Mouse (Mus musculus) c-Kit-positive CD71-positive TER-119-positive erythroid progenitor cells, embryonic 14.5 days (primary cell): Measurements from ENCODE around the gene Nav1.
A peak's percentile ranks its signal among the peaks of the same experiment; 100 is the strongest.

Experiments used
- DNase-seq: peaks from one replicate; pipeline ENCODE4 v3.0.0-alpha.2; 2013; ENCODE audit warnings: low spot score

Gene Nav1

DNA sequence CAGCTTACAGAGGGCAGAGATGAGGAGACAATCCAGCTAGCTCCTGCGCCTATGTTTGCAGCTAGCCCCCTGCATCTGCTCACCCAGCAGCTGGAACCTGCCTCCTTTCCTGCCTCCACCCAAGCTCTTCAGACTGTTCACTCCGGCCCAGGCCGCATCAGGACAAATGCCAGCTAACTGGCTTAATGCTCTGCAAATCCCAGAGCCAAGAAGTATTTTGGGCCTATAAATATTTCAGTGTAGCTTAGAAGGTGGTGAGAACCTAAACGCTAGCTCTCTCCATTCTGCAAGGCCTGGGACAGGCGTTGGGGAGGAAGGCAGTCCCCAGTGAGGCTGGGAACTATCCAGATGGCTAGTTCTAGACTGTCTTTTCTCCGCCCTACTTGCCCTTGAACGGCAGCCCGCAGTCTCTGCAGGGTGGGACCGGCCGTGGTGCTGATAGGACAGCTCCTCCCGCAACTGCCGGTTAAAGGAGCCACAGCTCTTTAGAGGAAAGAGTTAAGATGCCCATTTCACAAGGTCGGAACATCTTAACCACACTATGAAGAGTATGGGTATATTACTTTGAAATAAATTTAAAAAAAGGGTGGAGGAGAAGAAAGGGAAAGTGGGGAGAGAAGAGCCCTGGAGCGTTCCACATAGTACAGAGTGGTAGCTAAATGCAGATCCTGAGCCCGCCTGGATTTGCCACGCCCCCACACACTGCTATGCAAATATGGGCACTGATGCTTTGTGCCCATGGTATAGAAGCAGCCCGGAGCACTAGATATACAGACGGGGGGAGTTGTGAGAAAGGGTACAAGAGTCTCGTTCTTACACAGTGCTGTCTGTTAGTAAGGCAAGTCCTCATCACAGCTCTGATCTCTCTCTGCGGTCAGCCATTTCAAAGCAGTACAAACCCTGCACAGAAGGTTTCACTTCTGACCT, 8.9 kb upstream of the Nav1 start:
- DNase-seq: peak; percentile 24

DNA sequence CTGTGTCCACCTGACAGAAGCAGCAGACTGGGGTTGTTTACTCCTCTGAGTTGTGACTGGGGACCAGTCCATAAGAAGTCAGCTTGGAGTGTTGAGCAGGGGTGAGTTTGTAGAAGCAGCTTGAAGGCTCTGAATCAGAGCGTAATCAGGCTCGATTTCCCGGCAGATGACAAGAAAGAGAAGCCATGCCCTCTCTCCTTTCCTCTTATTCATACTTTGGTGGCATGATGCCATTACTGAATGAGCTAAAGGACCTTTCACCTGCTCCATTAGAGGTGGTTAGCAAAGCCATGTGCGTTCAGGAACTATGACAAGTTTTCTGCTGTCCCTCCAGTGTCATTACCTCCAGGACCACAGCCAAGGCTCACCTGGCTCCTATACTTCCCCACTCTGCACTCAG, 2.5 kb upstream of the Nav1 start:
- no peak for DNase-seq

DNA sequence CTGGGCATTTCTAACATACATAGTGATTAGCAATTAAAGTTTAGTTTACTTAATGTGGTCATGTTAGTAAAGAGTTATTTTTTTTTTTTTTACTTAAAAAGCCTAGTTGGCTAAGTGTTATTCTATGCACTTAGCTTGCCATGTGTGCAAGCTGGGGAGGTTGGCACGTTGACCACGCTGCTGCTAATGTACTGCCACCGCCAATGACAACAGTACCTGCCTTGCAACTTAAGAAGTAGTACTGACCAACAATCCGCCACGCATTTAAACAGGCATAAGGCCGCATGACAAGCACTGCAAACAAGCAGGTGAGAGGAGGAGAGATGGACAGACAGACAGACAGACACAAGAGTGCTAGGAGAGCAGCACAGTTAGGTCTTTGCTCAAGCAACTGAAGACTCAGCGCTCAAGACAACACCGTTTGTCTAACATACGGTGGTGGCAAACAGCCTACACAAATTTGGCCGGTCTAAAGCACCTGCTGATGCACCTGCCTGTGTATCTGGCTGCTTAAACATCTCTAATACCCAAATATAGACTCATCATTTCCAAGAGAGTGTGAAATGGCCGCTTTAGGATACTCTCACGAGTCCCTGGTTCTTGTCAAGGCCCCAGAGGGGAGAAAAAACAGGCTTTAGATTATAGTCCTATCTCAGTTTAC, 610 bp downstream of the Nav1 start:
- DNase-seq: no peak

DNA sequence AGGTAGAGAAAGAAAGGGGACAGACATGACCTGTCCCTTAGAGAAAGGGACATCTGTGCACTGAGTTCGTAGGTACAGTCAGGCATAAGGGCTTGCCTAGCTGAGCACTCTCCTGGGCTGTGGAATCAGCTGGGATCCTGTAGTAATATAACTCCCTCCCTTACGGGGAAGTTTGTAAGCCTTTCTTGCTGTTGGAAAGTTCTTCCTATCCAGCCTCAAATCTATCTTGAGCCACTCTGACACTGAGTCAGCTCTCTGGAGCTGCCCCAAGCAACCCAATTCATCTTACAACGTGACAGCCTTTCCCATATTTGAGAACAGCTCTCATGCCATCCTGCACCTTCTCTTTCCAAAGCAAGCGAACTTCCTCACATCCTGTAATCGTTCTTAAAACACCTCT, 1.6 kb downstream of the Nav1 start:
- no peak for DNase-seq

DNA sequence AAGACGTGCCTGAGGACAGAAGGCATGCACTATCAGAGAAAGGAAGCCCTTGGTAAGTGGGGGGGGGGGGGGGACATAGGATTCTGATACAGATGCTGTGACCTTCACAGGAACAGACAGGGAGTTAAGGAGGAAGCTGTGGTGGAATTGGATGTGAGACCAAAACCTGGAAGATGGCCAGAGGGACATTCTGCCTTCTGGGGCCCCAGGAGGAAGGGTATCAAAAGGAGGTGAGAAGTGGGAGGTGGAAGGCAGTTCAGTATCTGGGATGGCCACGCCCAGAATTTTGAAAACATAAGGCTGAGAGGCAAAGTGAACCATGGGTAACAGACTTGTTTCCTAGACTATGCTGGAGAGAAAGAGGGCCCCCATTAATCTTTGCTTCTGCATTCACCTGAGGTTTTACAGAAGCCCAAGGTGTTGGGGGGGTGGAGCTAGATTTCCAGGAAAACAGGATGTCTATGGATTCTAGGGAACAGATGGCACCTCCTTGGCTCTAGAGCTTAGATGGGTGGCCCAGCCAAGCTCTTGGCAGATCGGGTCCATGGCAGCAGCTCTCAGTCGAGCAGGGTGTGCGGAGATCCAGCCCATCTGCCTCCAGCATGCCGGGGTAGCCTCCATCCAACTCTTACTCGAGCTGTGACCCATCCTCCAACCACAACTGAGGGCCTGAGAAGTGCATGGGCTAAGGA, 2.6 kb downstream of the Nav1 start:
- no peak for DNase-seq

DNA sequence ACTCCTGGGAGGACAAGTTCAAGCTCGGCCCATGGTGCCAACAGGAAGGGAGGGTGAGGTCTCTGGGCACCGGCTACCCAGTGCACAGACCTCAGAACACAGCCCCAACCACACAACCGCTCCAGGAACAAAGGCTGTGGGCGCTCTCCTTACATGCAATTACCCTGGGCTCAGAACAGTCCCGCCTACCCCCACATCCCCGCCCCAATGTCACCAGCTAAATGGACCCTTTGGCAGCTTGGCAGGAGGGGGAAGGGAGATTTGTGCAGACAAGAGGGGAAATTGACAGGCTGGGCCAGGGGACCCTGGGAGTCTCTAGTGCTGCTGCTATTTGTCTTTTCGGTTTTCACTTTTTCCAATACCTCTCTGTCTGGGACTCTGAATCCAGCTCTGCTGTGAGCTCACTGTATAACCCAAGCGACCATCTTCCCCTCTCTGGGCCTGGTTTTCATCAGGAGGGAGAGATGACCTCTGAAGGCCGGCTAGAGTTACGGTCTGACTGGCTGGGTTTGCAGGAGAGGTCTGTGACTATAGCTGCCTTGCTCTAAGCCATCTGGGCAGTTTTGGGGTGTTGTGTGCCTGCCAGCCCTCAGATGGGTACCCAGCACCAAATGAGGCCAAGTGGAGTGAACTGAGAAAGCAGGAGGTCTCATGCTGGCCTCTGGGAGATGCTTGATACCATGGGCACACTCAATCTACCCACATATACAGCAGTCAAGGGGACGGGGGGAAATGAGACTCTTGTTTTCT, 3.8 kb downstream of the Nav1 start:
- no peak for DNase-seq

DNA sequence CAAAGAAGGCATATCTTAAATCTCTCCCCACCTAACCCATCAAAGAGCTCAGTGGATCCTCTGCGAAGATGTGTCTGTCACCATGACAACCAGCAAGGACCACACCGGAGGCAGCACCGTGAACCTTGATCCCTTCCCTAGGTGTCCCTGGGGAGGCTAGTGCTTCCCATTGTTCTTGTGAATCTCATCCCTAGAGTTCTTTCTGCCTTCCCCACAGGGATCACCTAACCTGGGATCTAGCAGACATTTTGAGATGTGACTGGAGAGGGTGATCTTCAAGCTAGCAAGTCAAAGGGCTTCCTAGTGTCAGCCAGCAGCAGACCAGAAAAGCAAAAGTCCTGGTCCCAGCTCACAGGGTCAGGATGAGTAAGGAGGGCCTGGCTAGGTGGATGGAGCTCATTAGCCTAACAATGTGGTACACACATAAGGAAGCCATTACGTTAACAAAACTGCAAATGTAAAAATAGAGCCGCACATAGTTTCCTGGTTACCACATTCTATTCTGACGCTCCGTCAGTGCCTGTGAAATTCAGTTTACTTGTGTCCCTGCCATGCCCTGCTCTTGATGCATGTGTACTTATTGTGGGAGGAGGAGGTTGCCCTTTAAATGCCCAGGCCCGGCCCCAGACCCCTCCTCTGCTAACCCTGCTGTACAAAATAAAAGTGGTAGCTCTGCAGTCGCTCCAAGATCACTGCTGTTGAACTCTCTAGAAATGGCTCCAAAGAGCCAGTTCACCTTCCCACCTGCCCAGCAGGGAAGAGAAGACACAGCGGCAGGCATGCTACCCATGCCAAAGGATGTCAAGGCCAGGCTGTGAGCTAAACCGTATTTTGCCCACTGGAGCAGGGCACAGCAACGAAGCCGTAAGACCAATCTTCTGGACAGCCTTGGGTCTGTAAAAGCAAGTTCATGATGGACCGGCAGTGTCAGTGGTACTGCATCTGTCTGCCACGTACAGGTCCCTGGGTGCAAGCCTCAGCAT, 6.8 kb downstream of the Nav1 start:
- DNase-seq: no peak

DNA sequence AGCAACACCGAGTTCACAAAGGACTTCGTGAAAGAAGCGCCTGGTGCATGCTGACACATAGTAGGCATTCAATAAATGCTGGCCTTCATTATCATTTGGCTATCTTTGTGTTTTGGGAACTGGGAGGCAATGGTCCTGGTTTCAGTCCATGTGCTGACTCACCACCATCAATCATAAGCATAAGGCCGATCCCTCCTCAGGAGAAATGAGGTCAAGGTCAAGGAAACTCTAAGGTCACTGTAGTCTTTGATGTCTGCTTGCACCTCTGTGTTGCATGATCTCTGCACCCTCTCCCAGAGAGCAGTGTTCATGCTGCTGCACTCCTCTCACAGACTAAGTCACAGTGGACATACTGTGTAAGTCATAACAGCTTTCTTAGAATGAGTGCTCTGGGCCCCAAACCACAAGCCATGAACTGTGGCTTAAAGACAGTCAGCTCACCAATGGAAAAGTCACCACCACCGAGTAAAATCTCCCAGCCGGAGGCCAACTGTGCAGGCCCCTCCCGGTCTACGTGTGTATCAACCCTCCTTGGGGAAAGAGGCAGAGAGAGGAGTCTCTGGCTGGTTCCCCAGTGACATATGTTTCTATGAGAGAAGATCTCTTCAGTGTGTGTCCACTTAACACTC, 8.7 kb downstream of the Nav1 start:
- DNase-seq: no peak

DNA sequence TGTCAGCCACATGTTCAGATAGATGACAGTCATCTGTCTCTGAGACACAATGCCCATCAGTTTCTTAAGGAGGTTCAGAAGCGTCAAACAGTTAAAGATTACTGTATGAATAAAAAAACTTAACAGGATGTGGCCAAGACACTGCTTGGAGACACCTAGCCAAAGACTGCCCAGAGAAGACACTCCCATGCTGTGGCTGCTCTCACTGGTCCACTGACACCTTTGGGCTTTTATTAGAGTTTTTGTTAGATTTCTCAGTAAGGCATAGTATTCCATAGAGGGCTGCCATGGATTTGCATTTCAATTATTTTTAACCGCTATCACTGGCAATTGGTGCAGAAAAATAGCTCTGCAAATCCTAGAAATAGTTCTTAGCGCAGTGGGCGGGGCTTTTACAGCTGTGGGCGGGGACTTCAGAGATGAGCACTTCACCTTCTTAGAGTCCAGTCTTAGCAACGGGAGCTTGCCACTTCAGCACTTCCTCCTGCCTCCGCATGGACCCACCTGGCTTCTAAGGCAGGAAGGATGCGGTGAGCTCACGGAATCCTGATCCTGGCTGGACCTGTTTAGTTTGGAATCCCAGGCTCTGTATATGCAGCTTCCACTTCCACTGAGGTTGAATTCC, 12.7 kb downstream of the Nav1 start:
- no peak for DNase-seq

DNA sequence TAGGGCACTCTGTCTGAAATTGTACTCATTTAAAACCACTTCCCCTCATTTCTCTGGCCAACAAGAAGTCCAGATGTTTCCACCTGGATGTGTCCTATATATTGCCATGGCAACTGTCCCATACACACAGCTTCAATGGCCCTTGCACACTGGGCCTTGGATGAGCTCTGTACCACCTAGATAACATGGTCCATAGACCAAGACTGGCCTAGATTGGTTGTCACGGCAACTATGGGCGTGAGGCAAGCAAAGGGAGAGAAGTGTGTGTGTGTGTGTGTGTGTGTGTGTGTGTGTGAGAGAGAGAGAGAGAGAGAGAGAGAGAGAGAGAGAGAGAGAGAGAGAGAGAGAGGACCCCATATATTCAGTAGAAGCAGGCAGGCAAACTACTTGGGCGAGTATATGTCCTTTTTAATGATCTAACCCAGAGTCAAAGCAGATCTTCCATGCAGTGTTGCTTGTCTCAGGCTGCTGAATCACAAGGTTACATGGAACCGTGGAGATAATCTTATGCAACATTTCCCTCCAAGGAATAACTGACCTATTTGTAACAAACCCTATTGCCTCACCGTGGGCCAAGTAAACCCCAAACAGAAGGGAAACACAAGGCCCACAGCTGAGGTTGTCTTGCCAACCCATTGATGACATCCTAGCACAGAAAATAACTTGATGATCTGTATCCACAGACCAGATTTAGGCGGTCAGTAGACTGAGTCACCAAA, 13.4 kb downstream of the Nav1 start:
- no peak for DNase-seq

DNA sequence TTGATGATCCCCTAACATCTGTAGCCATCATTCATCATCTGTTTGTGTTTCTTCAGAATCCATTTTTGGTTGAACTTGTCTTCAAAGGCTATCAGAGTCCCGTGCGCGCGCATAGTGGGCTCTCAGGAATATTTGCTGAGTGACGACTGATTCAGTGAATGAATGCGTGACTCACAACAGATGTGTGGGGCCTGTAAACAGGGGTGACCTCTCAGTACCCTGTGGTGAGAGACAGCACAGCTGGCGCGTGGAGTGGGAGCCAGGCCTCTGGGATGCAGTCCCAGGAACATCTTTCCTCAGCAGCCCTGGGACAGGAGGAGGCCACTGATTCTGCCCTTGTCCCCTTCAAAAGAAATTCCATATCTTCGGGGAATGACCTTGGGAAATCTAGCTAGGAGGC, 16.3 kb downstream of the Nav1 start:
- no peak for DNase-seq

DNA sequence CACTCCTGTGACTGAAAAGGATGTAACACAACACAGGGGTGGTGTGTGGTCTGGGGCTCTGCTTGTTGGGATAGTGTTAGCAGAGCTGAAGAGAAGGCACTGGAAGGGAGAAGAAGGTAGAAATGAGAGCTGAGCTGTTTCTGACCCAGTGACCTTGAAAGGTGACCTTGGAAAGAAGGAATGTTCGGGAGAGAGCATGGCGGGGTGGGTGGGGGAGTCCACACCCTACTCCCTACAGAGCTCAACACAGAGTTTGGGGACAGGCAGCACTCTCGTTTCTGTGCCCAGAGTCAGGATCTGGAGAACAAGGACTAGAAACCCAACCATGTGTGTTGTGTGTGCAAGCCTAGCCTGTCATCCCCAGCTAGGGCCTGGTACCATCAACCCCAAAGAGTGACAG, 18.1 kb downstream of the Nav1 start:
- no peak for DNase-seq

DNA sequence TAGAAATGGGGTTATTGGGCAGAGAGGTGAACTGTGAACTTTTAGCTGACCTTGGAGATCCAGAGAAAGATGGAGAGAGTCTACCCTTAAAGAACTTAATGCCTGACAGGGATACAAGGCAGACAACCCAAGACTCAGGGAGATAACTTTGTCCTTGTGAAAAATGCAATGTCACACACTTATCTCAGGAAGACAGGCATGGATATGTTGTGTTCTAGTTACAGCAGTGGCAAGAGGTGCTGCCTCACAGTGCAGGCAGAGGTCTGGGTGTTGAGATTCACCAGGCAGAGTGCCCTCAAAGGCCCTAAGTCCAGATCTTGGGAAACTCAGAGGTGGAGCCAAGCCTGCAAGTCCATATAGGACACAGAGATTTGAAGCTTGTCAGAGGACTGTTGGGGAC, 20.2 kb downstream of the Nav1 start:
- DNase-seq: no peak

DNA sequence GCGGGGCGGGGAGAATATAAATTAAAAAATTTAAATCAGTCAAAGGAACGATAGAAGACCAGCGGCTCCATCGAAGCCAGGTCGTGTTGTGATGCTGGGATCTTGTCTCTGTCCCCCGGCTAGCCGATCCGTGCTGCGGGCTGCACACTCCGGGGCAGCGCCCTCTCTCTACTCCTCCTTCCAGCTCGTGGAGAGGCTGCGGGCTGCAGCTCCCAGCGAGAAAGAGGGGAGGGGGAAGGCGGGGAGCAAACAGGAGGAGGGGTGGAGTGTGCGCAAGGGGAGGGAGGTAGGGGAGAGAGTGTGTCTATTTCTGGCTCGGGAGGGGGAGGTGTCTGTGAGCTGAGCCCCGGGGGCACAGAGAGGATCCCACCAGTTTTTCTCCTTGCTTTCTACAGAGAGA, 21.5 kb downstream of the Nav1 start:
- no peak for DNase-seq

DNA sequence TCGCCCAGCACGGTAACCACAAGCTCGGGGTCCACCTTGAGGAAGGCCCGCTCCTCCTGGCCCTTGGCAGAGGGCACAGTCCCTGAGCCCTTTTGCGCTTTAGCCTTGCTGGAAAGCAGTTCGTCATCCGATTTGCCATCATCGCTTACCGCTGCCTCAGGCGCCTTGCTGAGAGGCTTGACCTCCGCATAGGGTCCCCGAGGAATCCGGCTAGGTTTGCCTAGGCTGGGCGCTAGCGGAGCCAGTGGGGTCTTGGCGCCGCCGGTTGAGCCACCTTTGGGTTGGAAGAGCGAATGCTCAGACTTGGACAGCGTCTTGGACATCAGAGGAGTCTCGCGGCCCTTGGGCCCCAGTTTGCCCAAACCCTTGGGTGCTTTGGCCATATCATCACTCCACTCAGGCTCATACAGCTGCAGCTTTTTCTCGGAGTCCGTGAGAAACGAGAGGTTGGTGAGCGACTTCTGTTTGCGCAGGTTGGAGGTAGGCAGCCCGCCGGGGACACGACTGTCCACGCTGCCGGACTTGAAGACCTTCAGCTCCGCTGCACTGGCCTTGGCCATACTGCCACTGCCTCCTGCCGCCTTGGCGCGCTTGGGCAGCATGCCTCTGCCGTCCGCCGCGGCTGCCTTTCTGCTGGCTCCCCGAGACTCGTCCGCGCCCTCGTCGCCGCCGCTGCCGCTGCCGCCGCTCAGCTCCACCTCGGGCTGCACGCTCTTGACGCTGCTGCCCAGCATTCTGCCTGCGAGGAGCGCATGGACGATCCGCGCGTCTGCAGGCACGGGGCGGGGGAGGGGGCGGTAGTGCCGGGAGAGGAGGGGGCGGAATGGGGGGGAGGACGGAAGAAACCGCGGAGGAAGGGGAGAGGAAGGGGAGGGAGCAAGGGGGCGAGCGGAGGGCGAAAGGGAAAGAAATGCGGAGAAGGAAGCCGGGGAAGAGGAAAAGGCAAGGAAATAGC, 22.2 kb downstream of the Nav1 start:
- no peak for DNase-seq

DNA sequence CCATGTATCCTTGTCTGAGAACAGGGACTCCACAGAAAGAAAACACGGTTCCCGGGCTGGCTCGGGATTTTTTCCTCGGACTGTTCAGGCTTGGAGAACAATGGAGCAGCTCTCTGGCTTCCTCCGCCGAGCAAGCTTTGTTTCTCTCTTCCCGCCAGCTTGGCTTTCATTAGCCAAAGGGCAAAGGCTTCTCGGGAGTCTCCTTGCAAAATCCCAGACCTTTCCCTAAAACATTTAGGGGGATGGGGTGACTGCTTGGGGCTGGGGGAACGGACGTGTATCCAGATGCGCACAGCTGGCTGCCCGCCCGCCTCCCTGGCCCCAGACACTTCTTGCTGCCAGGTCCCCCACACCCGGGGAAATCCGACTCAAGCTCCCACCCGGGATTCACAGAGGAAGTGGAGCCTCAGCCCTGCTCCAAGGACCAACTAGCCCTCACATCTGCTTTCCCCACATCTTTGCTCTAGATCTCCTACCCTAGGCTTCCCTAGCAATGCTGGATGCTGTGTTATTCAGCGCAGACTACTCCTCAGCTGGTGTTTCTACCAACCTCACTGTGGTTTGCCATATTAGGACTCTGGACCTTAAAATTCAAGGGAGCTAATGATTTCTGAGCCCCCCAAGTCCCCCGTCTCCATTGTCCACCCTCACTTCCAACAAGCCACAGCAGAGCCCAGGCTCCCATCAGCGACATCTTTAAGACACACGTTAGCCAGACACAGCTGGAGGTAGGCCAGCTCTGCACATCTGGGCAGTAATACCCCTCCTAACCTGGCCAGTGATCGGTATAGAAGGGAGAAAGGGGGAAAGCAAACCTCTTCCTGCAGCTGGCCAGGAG, 23.2 kb downstream of the Nav1 start:
- no peak for DNase-seq

DNA sequence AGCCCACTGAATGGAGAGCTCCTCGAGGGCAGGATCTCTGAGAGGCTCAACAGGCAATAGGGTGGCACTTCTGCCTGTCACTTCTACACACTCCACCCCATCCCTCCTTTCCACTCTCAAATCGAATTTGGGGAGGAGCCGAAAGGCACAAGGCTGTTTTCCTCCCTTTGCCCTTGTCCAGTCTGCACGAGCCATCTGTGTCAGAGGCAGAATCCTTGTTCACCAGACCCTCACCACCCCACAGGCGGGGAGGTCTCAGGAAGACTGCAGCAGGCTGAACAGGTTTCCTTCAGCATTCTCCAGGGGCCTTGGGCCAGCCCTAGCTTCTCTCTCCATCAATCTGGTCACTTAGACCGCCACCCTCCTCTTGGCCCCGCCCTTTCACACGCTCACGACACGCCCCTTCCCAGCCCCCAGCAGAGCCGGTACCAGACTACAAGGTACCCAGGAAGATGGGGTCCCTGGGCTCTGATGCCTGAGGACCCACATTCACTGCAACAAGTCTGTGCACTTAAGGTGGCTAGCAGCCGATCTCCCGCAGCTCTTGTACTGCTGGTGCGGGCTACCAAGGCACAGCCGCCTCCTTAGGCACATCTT, 23.9 kb downstream of the Nav1 start:
- no peak for DNase-seq
